Mouse (Mus musculus) liver, adult 2 months (tissue): Measurements from ENCODE around the gene Polr3b. TPM values are rescaled to one million over a fixed set of nuclear protein-coding genes. Genes with fewer than 3 reads are reported as not detected.

Experiments
- DNase-seq: peaks from one replicate; pipeline ENCODE4 v3.0.0-alpha.2; 2011; ENCODE audit warnings: low read depth, low spot score; ENCODE audit errors: extremely low read depth
- H3K27ac ChIP-seq: fragments of 200-500 bp; replicated peaks from 2 replicates; pipeline ENCODE4 v1.5.1; 2012; ENCODE audit warnings: low read depth, mild to moderate bottlenecking, control low read depth, inconsistent platforms, low read length; ENCODE audit not compliant: insufficient read depth
- H3K27me3 ChIP-seq: fragments of 200-500 bp; 2 replicates; pipeline ENCODE4 v1.6.1; 2012; ENCODE audit warnings: mild to moderate bottlenecking, moderate library complexity, low read length, inconsistent platforms; ENCODE audit not compliant: control insufficient read depth, insufficient read depth
- H3K36me3 ChIP-seq: fragments of 200-500 bp; 2 replicates; pipeline ENCODE4 v1.6.1; 2012; ENCODE audit warnings: low read length, inconsistent platforms; ENCODE audit not compliant: control insufficient read depth, insufficient read depth
- H3K4me1 ChIP-seq: fragments of 200-500 bp; 2 replicates; pipeline ENCODE4 v1.6.1; 2011; ENCODE audit warnings: low read length; ENCODE audit not compliant: control insufficient read depth, insufficient read depth
- H3K4me3 ChIP-seq: fragments of 200-500 bp; 2 replicates; pipeline ENCODE4 v1.5.1; 2011; ENCODE audit warnings: low read depth, mild to moderate bottlenecking, control low read depth, low read length, moderate library complexity; ENCODE audit not compliant: insufficient read depth
- H3K79me2 ChIP-seq: fragments of 200-500 bp; 2 replicates; pipeline ENCODE4 v1.6.1; 2012; ENCODE audit warnings: inconsistent platforms, mild to moderate bottlenecking, low read length, moderate library complexity; ENCODE audit not compliant: control insufficient read depth, insufficient read depth
- H3K9ac ChIP-seq: fragments of 200-500 bp; 2 replicates; pipeline ENCODE4 v1.6.1; 2012; ENCODE audit warnings: low read depth, mild to moderate bottlenecking, control low read depth, inconsistent platforms, low read length
- CTCF ChIP-seq: fragments of 200-500 bp; IDR thresholded peaks from 2 replicates; pipeline ENCODE4 v1.5.1; 2011; ENCODE audit warnings: low read depth, low read length, control low read depth
- POLR2A ChIP-seq: fragments of 200-500 bp; IDR thresholded peaks from 2 replicates; pipeline ENCODE4 v1.6.1; 2011; ENCODE audit warnings: low read length, control low read depth; ENCODE audit not compliant: insufficient read depth; ENCODE audit errors: extremely low read depth
- WGBS: fragments of 180-500 bp; shearing (Covaris S2); methylation state at CpG from one replicate; pipeline ENCODE4 v1.1.7; 2018; 5-methylcytosine and 5-hydroxymethylcytosine counted together
- polyA plus RNA-seq: library from polyadenylated mRNA; depleted of rRNA; stranded (reverse); fragments of >200 nt; gene quantifications from 2 replicates; pipeline ENCODE4 v1.2.3, GENCODE M21; 2012
- total RNA-seq: library from RNA; depleted of rRNA; stranded (reverse); fragments of >200 nt; gene quantifications from 2 replicates; pipeline ENCODE4 v1.2.3, GENCODE M21; 2014

Polr3b gene
- total and polyA plus RNA-seq, 2 experiments = 2.7 to 10.7 TPM

GRCm38 (mm10) chr10:84710827-84711226 is 88.7 kb downstream of the Polr3b start:
- peaks cover 7% of the 10 kb centered on the region; the same call in 1 of the 2 replicates for H3K36me3 ChIP-seq
- 57% methylated on average over 4 of the region's 4 CpGs for WGBS
- no peak overlapping the region for H3K27ac ChIP-seq
- no peak overlapping the region for H3K9ac ChIP-seq
- H3K79me2 ChIP-seq = no peaks in the 10 kb centered on the region
- no peaks in the 10 kb centered on the region for H3K27me3 ChIP-seq
- TF ChIP-seq CTCF (no peak), POLR2A (no peak)
- H3K4me3 ChIP-seq = no peak overlapping the region
- peak; percentile 17 for DNase-seq
- H3K4me1 ChIP-seq = peaks cover 10% of the 10 kb centered on the region

- TF ChIP-seq POLR2A (no peak), CTCF (no peak)
- DNase-seq = no peak
- H3K79me2 ChIP-seq = no peaks in the 10 kb centered on the region
- no peaks in the 10 kb centered on the region for H3K27me3 ChIP-seq
- H3K27ac ChIP-seq = no peak overlapping the region
- peaks cover 9% of the 10 kb centered on the region for H3K4me1 ChIP-seq
- WGBS = 97% methylated on average over 8 of the region's 8 CpGs
- H3K36me3 ChIP-seq = peaks cover 7% of the 10 kb centered on the region; the same call in 1 of the 2 replicates
- no peak overlapping the region for H3K9ac ChIP-seq
- no peak overlapping the region for H3K4me3 ChIP-seq
Observed at GRCm38 (mm10) chr10:84711479-84711878, 89.4 kb downstream of the Polr3b start.

GRCm38 (mm10) chr10:84711940-84712339 is 89.8 kb downstream of the Polr3b start:
- WGBS = 89% methylated on average over 5 of the region's 5 CpGs
- DNase-seq = no peak
- Histone ChIP-seq H3K4me1 (peaks cover 5% of the 10 kb centered on the region), H3K36me3 (peaks cover 7% of the 10 kb centered on the region; the same call in 1 of the 2 replicates), H3K79me2 (no peaks in the 10 kb centered on the region), H3K4me3 (no peak overlapping the region), H3K27ac (no peak overlapping the region), H3K9ac (no peak overlapping the region), H3K27me3 (no peaks in the 10 kb centered on the region)
- TF ChIP-seq CTCF = no peak
- no peak for TF ChIP-seq POLR2A

- 91% methylated on average over 6 of the region's 6 CpGs for WGBS
- Histone ChIP-seq H3K9ac (no peak overlapping the region), H3K79me2 (no peaks in the 10 kb centered on the region), H3K4me3 (no peak overlapping the region), H3K27me3 (no peaks in the 10 kb centered on the region), H3K36me3 (peaks cover 7% of the 10 kb centered on the region; the same call in 1 of the 2 replicates), H3K27ac (no peak overlapping the region), H3K4me1 (0 out of 2 replicates have a peak, but pooled peaks cover under 1% of the 10 kb centered on the region)
- TF ChIP-seq CTCF (no peak), POLR2A (no peak)
- no peak for DNase-seq
Observed at GRCm38 (mm10) chr10:84712532-84712931, 90.4 kb downstream of the Polr3b start.

- Histone ChIP-seq H3K4me1 (no peaks in the 10 kb centered on the region), H3K9ac (no peak overlapping the region), H3K36me3 (peaks cover 7% of the 10 kb centered on the region; the same call in 1 of the 2 replicates), H3K27ac (no peak overlapping the region), H3K4me3 (no peak overlapping the region), H3K27me3 (no peaks in the 10 kb centered on the region), H3K79me2 (no peaks in the 10 kb centered on the region)
- 95% methylated on average over 10 of the region's 10 CpGs for WGBS
- DNase-seq = no peak
- TF ChIP-seq CTCF (no peak), POLR2A (no peak)
Observed at GRCm38 (mm10) chr10:84713043-84713442, 91.0 kb downstream of the Polr3b start.

- DNase-seq = no peak
- Histone ChIP-seq H3K27me3 (no peaks in the 10 kb centered on the region), H3K36me3 (peaks cover 14% of the 10 kb centered on the region; the same call in 1 of the 2 replicates), H3K79me2 (no peaks in the 10 kb centered on the region), H3K9ac (no peak overlapping the region), H3K4me1 (no peaks in the 10 kb centered on the region), H3K27ac (no peak overlapping the region), H3K4me3 (no peak overlapping the region)
- no peak for TF ChIP-seq POLR2A
- TF ChIP-seq CTCF = no peak
- 64% methylated on average over 7 of the region's 7 CpGs for WGBS
Observed at GRCm38 (mm10) chr10:84715639-84716038, 93.5 kb downstream of the Polr3b start.
